Mouse (Mus musculus) G1E (cell line): ENCODE data around the gene Sugp2.

Experiments used
- CTCF ChIP-seq: IDR thresholded peaks from 2 replicates; pipeline ENCODE4 v1.5.1; 2012; ENCODE audit warnings: low read depth, low read length, inconsistent platforms, mixed read lengths
- GATA1 ChIP-seq: IDR thresholded peaks from 2 replicates; pipeline ENCODE4 v1.6.1; 2012; ENCODE audit warnings: borderline replicate concordance, low read length, inconsistent platforms, mixed read lengths
- POLR2AphosphoS5 ChIP-seq: IDR thresholded peaks from 2 replicates; pipeline ENCODE4 v1.6.1; 2012; ENCODE audit warnings: low read depth, low read length, inconsistent platforms; ENCODE audit not compliant: insufficient replicate concordance

DNA sequence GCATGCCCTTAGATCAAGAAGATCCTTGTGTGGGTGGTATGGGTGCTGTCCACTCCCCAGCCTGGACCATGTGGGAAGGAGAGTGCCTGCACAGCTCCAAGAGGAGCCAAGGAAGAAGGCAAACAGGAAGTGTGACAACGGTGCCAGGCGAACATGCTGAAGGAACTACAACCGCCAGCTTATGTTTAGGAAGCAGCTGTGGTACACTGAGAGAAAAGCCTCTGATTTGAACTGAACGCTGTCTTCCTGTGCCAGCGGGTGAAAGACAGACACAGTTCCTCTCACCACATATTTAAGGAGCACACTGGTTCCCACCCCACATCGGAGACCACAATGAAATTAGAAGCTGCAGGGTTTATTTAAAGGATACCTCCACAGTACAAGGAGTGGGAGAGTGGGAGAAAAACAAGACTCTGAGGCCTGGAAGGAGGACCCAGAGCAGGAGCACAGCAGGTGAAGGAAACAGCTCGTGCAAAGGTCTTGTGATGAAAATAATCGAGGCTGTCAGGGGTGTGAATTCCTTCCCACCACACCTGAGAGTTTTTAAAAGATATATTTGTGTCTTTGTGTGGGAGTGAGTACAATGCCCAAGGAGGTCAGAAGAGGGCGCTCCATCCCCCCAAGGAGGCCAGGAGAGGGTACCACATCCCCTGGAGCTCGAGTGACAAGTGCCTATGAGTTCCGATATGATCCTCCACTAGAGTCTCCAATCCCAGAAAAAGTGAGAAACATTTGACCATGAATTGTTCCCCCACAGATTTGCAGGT, 35.0 kb downstream of the Sugp2 start:
- TF ChIP-seq CTCF, result no peak
- TF ChIP-seq POLR2AphosphoS5, result no peak
- no peak for TF ChIP-seq GATA1
